Mouse (Mus musculus): ENCODE results near the gene Slc2a5.

DNA sequence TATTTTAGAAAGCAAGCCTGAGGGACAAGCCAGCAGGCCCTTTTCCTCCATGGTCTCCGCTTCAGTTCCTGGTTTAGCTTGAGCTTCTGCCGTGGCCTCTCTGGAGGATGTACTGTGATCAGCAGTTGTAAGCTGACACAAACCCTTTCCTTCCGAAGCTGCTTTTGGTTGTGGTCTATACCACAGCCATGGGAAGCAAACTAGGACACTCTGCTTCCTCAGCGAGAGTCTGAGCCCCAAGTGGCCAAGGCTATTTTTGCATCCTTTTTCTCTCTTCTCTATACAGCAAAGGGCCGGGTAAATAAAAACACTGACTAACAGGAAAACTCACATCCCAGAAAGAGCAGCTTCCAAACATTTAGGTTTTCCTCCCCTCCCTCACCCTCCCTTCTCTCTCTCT, 1.8 kb upstream of the Slc2a5 start:
- TF ChIP-seq CTCF (IDR thresholded peaks at IDR 0.05; ENCODE audit: borderline replicate concordance, insufficient read depth, low read depth, low read length) (no peak), POLR2A (IDR thresholded peaks at IDR 0.05; ENCODE audit: borderline replicate concordance, insufficient read depth, low read length) (no peak)
